Mouse (Mus musculus) bone marrow, adult 2 months (tissue): ENCODE measurements at regions not wholly inside any gene's neighbourhood (a gene's known extent, or its start where the extent isn't known, plus 50 kb on each side); places are given as distances from the start of the nearest gene placed in this dataset.

Source experiments
- CTCF ChIP-seq: fragments of 200-500 bp; IDR thresholded peaks from 2 replicates; pipeline ENCODE4 v1.5.1; 2011; ENCODE audit warnings: low read length, control low read depth; ENCODE audit not compliant: control insufficient read depth, insufficient read depth
- POLR2A ChIP-seq: fragments of 200-500 bp; IDR thresholded peaks from 2 replicates; pipeline ENCODE4 v1.6.1; 2011; ENCODE audit warnings: low read depth, mild to moderate bottlenecking, control low read depth, low read length, borderline replicate concordance; ENCODE audit not compliant: control insufficient read depth

- TF ChIP-seq POLR2A: no peak
- TF ChIP-seq CTCF: no peak
Measured at GRCm38 (mm10) chr12:119028711-119029110, 62.5 kb upstream of the Abcb5 start.
